12 mouse cellular contexts compared by ENCODE assay signal in the genomic region with DNA sequence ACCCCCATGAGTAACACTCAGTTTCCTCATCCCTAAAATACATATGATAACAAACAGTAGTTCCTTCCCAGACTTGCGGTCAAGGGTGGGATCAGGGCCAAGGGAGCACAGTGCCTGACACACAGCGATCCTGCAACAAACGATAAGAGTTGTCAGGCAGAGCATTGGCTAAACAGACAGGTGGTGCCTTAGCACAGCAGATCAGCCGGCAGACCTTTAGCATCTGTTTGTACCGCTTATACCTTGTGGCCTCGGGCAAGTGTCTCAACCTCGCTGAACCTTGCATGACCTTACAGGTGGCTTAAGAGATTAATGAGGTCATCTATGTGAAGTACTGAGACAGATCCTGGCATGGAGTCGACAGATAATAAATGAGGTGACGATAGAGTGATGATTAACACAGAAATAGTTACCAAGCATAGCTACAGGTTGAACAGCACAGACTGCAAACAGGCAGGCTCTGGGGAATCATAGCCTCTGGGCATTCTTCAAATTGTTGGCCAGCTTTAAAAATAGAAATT. TPM values are rescaled to one million over a fixed set of nuclear protein-coding genes. Genes with fewer than 3 reads are reported as not detected.
DNase-seq lines count a peak whose midpoint lies in the region; ATAC-seq and TF ChIP-seq lines count a peak whose summit lies in the region.
"Had no signal": no experiment of that assay in that cellular context is flagged by ENCODE, and none has a peak within 500 bp of the region (broad histone marks: within the 10 kb centered on the region; RNA-seq: fewer than 3 reads in every experiment).

No protein-coding gene starts in this region.

- H3K4me2 ChIP-seq in midbrain, embryonic 13.5 days (replicated peaks) = no peak overlapping the region
- H3K4me2 ChIP-seq: neural tube, embryonic 15.5 days had no signal

- no peak for TF ChIP-seq CTCF in bone marrow, adult 2 months (IDR thresholded peaks at IDR 0.05; ENCODE audit: control insufficient read depth, insufficient read depth, low read length)
- no peak for TF ChIP-seq CTCF in cerebellum, adult 2 months (IDR thresholded peaks at IDR 0.05; ENCODE audit: borderline replicate concordance, insufficient read depth, low read depth, low read length)

- H3K27me3 ChIP-seq in heart, embryonic 10.5 days (ENCODE audit: insufficient read depth, poor library complexity, severe bottlenecking) = no peaks in the 10 kb centered on the region
- H3K27me3 ChIP-seq in midbrain, embryonic 13.5 days = no peaks in the 10 kb centered on the region
- H3K27me3 ChIP-seq in cerebellum, adult 2 months (ENCODE audit: control insufficient read depth, insufficient read depth, low read length) = no peaks in the 10 kb centered on the region
- H3K27me3 ChIP-seq: neural tube, embryonic 15.5 days had no signal

- no peak for TF ChIP-seq POLR2A in bone marrow, adult 2 months (IDR thresholded peaks at IDR 0.05; ENCODE audit: borderline replicate concordance, control insufficient read depth, low read depth, low read length)
- no peak for TF ChIP-seq POLR2A in cerebellum, adult 2 months (IDR thresholded peaks at IDR 0.05; ENCODE audit: borderline replicate concordance, insufficient read depth, low read length)

- peak; percentile 95 for DNase-seq in heart, embryonic 10.5 days (ENCODE audit: low spot score)
- DNase-seq in heart, adult 11 months = no peak
- DNase-seq in heart, postnatal 4 days = peak; percentile 22
- peak; percentile 60 to 83 for DNase-seq in spleen, postnatal 10 days (ENCODE audit: low spot score in 2 of 2)
- no peak for DNase-seq in cerebellum, adult 2 months
- DNase-seq in gastrocnemius, postnatal 25 days = no peak
- DNase-seq: adrenal gland, adult 8-10 months; lung, postnatal 10 days had no signal

- no peak overlapping the region for H3K4me3 ChIP-seq in heart, embryonic 10.5 days
- no peak overlapping the region for H3K4me3 ChIP-seq in bone marrow, adult 2 months (replicated peaks; ENCODE audit: control insufficient read depth, low read depth, low read length)
- no peak overlapping the region for H3K4me3 ChIP-seq in midbrain, embryonic 13.5 days (replicated peaks)
- no peak overlapping the region for H3K4me3 ChIP-seq in cerebellum, adult 2 months (replicated peaks; ENCODE audit: insufficient read depth, low read depth, low read length)
- H3K4me3 ChIP-seq: heart, adult 2 months; neural tube, embryonic 15.5 days had no signal

- no peak for ATAC-seq in midbrain, embryonic 13.5 days

- no peaks in the 10 kb centered on the region for H3K9me3 ChIP-seq in heart, embryonic 10.5 days
- H3K9me3 ChIP-seq in midbrain, embryonic 13.5 days = no peaks in the 10 kb centered on the region
- H3K9me3 ChIP-seq: neural tube, embryonic 15.5 days had no signal

- 17% methylated on average over 9 of the region's 9 CpGs for WGBS in heart, embryonic 10.5 days
- WGBS in bone marrow, adult 2 months = 47% methylated on average over 9 of the region's 9 CpGs
- WGBS in midbrain, embryonic 13.5 days = 72% methylated on average over 9 of the region's 9 CpGs
- 56% methylated on average over 9 of the region's 9 CpGs for WGBS in cerebellum, adult 2 months

- no peak overlapping the region for H3K9ac ChIP-seq in midbrain, embryonic 13.5 days (replicated peaks)
- H3K9ac ChIP-seq: neural tube, embryonic 15.5 days had no signal

- peak overlapping the region; percentile 59 for H3K27ac ChIP-seq in heart, embryonic 10.5 days
- peak overlapping the region; percentile 70 for H3K27ac ChIP-seq in bone marrow, adult 2 months (ENCODE audit: control insufficient read depth, insufficient read depth, low read depth, low read length, poor library complexity)
- no peak overlapping the region for H3K27ac ChIP-seq in midbrain, embryonic 13.5 days
- H3K27ac ChIP-seq in cerebellum, adult 2 months (ENCODE audit: insufficient read depth, low read length) = no peak overlapping the region
- H3K27ac ChIP-seq: heart, adult 2 months; neural tube, embryonic 15.5 days had no signal

- peaks cover 11% of the 10 kb centered on the region for H3K4me1 ChIP-seq in heart, embryonic 10.5 days
- peaks cover 1% of the 10 kb centered on the region; the same call in 1 of the 2 replicates for H3K4me1 ChIP-seq in bone marrow, adult 2 months (ENCODE audit: control insufficient read depth, insufficient read depth, low read length)
- no peaks in the 10 kb centered on the region for H3K4me1 ChIP-seq in midbrain, embryonic 13.5 days (replicated peaks)
- no peaks in the 10 kb centered on the region for H3K4me1 ChIP-seq in cerebellum, adult 2 months (ENCODE audit: control insufficient read depth, insufficient read depth, low read length)
- H3K4me1 ChIP-seq: neural tube, embryonic 15.5 days had no signal

- H3K36me3 ChIP-seq in heart, embryonic 10.5 days = no peaks in the 10 kb centered on the region
- H3K36me3 ChIP-seq in midbrain, embryonic 13.5 days = no peaks in the 10 kb centered on the region
- H3K36me3 ChIP-seq: neural tube, embryonic 15.5 days had no signal

RNA-seq across cellular contexts. Expression of gene Phactr4, which starts 5.8 kb away (rescaled TPM):
- 19.2 and 22.3 TPM in 2 replicates for polyA plus RNA-seq in heart, embryonic 10.5 days (2016; fragmentation: Nextera tagmentation; extraction: Ambion mirVana)
- polyA plus RNA-seq in bone marrow, adult 2 months (2011; ENCODE audit: insufficient read depth, insufficient read length, low replicate concordance, missing spikeins) = 10.9 and 21.5 TPM in 2 replicates
- total RNA-seq in heart, postnatal 4 days (2021) = 10 to 100 TPM; 30.2 to 37.6 TPM
- polyA plus RNA-seq in midbrain, embryonic 13.5 days (2015; fragmentation: Nextera tagmentation; extraction: Ambion mirVana) = 13.0 and 14.3 TPM in 2 replicates
- polyA plus RNA-seq in cerebellum, adult 2 months (2012; rRNA removed) = 10.3 and 10.7 TPM in 2 replicates
- 10 to 100 TPM; 10.3 to 10.6 TPM for total RNA-seq in gastrocnemius, postnatal 25 days (2021)

RNA-seq across cellular contexts. Expression of gene Med18, which starts 35.6 kb away (rescaled TPM):
- polyA plus RNA-seq in heart, embryonic 10.5 days (2016; fragmentation: Nextera tagmentation; extraction: Ambion mirVana) = 16.2 and 22.5 TPM in 2 replicates
- polyA plus RNA-seq in bone marrow, adult 2 months (2011; ENCODE audit: insufficient read depth, insufficient read length, low replicate concordance, missing spikeins) = 9.5 and 19.3 TPM in 2 replicates
- total RNA-seq in heart, postnatal 4 days (2021) = 10 to 100 TPM; 10.3 to 11.0 TPM
- 17.8 and 20.9 TPM in 2 replicates for polyA plus RNA-seq in midbrain, embryonic 13.5 days (2015; fragmentation: Nextera tagmentation; extraction: Ambion mirVana)
- polyA plus RNA-seq in cerebellum, adult 2 months (2012; rRNA removed) = 5.5 and 6.3 TPM in 2 replicates
- total RNA-seq in gastrocnemius, postnatal 25 days (2021) = 1 to 10 TPM; 2.6 to 4.3 TPM

Comparison
In these comparisons a context has a peak if more than half of its experiments do, and no peak if none do; other contexts are left out.
1. DNase-seq: peak in heart, embryonic 10.5 days (single experiment), heart, postnatal 4 days (single experiment) and spleen, postnatal 10 days (2 of 2); none in heart, adult 11 months (single experiment), cerebellum, adult 2 months (0 of 2) and gastrocnemius, postnatal 25 days (single experiment).
2. H3K27ac ChIP-seq: peak in heart, embryonic 10.5 days (single experiment) and bone marrow, adult 2 months (single experiment); none in midbrain, embryonic 13.5 days (single experiment) and cerebellum, adult 2 months (single experiment).